Mouse (Mus musculus) CH12.LX (cell line): ENCODE measurements around the gene Kcnd3. TPM values are rescaled to one million over a fixed set of nuclear protein-coding genes. Genes with fewer than 3 reads are reported as not detected.

Experiments
- DNase-seq: peaks from one replicate; pipeline ENCODE4 v3.0.0-alpha.2; 2013; ENCODE audit errors: extremely low read depth
- H3K27ac ChIP-seq: 2 replicates; pipeline ENCODE4 v1.5.1; 2012; ENCODE audit warnings: low read depth, mild to moderate bottlenecking, control low read depth, moderate library complexity; ENCODE audit not compliant: insufficient read depth
- H3K27me3 ChIP-seq: replicated peaks from 2 replicates; pipeline ENCODE3; 2012; ENCODE audit warnings: inconsistent platforms
- H3K36me3 ChIP-seq, 2 experiments: replicated peaks in 1 of 2; 2 replicates each; pipeline versions ENCODE3 to v1.6.1; 2012; ENCODE audit warnings: inconsistent platforms in 1 of 2, low read length in 1 of 2, mild to moderate bottlenecking in 1 of 2, mixed read lengths in 1 of 2, moderate library complexity in 1 of 2; ENCODE audit not compliant: control insufficient read depth in 1 of 2, insufficient read depth in 1 of 2
- H3K4me1 ChIP-seq, 2 experiments: 2 replicates each; pipeline ENCODE4 v1.6.1; 2012; ENCODE audit warnings: inconsistent platforms in 1 of 2, moderate library complexity in 1 of 2; ENCODE audit not compliant: insufficient read depth in 2 of 2, control insufficient read depth in 1 of 2
- H3K4me2 ChIP-seq: 2 replicates; pipeline ENCODE4 v1.6.1; 2012; ENCODE audit warnings: low read depth, mild to moderate bottlenecking, control low read depth; ENCODE audit not compliant: poor library complexity, insufficient read depth, severe bottlenecking
- H3K4me3 ChIP-seq, 3 experiments: fragments of 150-350 bp in 1 of 3; sonication (generic) in 1 of 3; replicated peaks in 1 of 3; 2 replicates each; pipeline versions ENCODE3 to v1.5.1; 2011 to 2012; ENCODE audit warnings: low read depth in 2 of 3, low read length in 2 of 3, mild to moderate bottlenecking in 2 of 3, moderate library complexity in 2 of 3, control low read depth in 1 of 3, improper control_type of control experiment in 1 of 3, inconsistent platforms in 1 of 3, mixed read lengths in 1 of 3; ENCODE audit not compliant: poor library complexity in 1 of 3
- H3K79me2 ChIP-seq: replicated peaks from 2 replicates; pipeline ENCODE4 v1.6.1; 2012; ENCODE audit warnings: mild to moderate bottlenecking, moderate library complexity; ENCODE audit not compliant: control insufficient read depth, poor library complexity, insufficient read depth, severe bottlenecking; ENCODE audit errors: extremely low read depth
- H3K9ac ChIP-seq: 2 replicates; pipeline ENCODE4 v1.6.1; 2012; ENCODE audit warnings: low read depth, mild to moderate bottlenecking, control low read depth, moderate library complexity; ENCODE audit not compliant: insufficient read depth
- H3K9me3 ChIP-seq: replicated peaks from 2 replicates; pipeline ENCODE3; 2012; ENCODE audit warnings: low read length, inconsistent platforms, mixed read lengths
- BHLHE40 ChIP-seq: IDR thresholded peaks from 2 replicates; pipeline ENCODE4 v1.6.1; 2011; ENCODE audit warnings: mild to moderate bottlenecking, low read depth, low read length, improper control_type of control experiment
- CTCF ChIP-seq, 2 experiments: IDR thresholded peaks in 1 of 2; conservative IDR thresholded peaks in 1 of 2; 2 replicates each; pipeline ENCODE4 v1.5.1; 2011 to 2012; ENCODE audit warnings: low read depth in 2 of 2, low read length in 2 of 2, improper control_type of control experiment in 1 of 2, inconsistent platforms in 1 of 2, mild to moderate bottlenecking in 1 of 2, moderate library complexity in 1 of 2
- E2F4 ChIP-seq: IDR thresholded peaks from 2 replicates; pipeline ENCODE4 v1.6.1; 2011; ENCODE audit warnings: low read depth, low read length, improper control_type of control experiment; ENCODE audit not compliant: insufficient replicate concordance
- ELF1 ChIP-seq: IDR thresholded peaks from 2 replicates; pipeline ENCODE4 v1.6.1; 2014; ENCODE audit warnings: low read depth, mild to moderate bottlenecking, inconsistent platforms, low read length, improper control_type of control experiment
- HCFC1 ChIP-seq: IDR thresholded peaks from 2 replicates; pipeline ENCODE4 v1.6.1; 2012; ENCODE audit warnings: low read depth, mild to moderate bottlenecking, inconsistent platforms, low read length, improper control_type of control experiment
- KAT2A ChIP-seq: IDR thresholded peaks from 2 replicates; pipeline ENCODE4 v1.6.1; 2012; ENCODE audit warnings: low read length, improper control_type of control experiment, inconsistent platforms; ENCODE audit not compliant: insufficient replicate concordance
- MAFK ChIP-seq: IDR thresholded peaks from 2 replicates; pipeline ENCODE4 v1.6.1; 2011; ENCODE audit warnings: low read length, improper control_type of control experiment; ENCODE audit not compliant: insufficient replicate concordance
- MAX ChIP-seq: IDR thresholded peaks from 2 replicates; pipeline ENCODE4 v1.6.1; 2011; ENCODE audit warnings: low read length, improper control_type of control experiment
- MAZ ChIP-seq: IDR thresholded peaks from 2 replicates; pipeline ENCODE4 v1.6.1; 2012; ENCODE audit warnings: low read depth, mild to moderate bottlenecking, inconsistent platforms, low read length, improper control_type of control experiment, moderate library complexity
- MEF2A ChIP-seq: IDR thresholded peaks from 2 replicates; pipeline ENCODE4 v1.6.1; 2014; ENCODE audit warnings: low read depth, mild to moderate bottlenecking, inconsistent platforms, low read length, improper control_type of control experiment, borderline replicate concordance
- MXI1 ChIP-seq: IDR thresholded peaks from 2 replicates; pipeline ENCODE4 v1.6.1; 2011; ENCODE audit warnings: mild to moderate bottlenecking, low read depth, low read length, improper control_type of control experiment
- MYC ChIP-seq: IDR thresholded peaks from 2 replicates; pipeline ENCODE4 v1.6.1; 2011; ENCODE audit warnings: low read depth, mild to moderate bottlenecking, improper control_type of control experiment, low read length
- NRF1 ChIP-seq: IDR thresholded peaks from 2 replicates; pipeline ENCODE4 v1.6.1; 2014; ENCODE audit warnings: low read depth, mild to moderate bottlenecking, inconsistent platforms, low read length, improper control_type of control experiment, moderate library complexity
- PAX5 ChIP-seq: IDR thresholded peaks from 2 replicates; pipeline ENCODE4 v1.6.1; 2012; ENCODE audit warnings: low read length, inconsistent platforms, mixed read lengths
- RAD21 ChIP-seq: IDR thresholded peaks from 2 replicates; pipeline ENCODE4 v1.6.1; 2011; ENCODE audit warnings: low read depth, mild to moderate bottlenecking, low read length, improper control_type of control experiment, moderate library complexity
- TCF12 ChIP-seq: IDR thresholded peaks from 2 replicates; pipeline ENCODE4 v1.6.1; 2014; ENCODE audit warnings: low read depth, mild to moderate bottlenecking, inconsistent platforms, low read length, improper control_type of control experiment
- ZC3H11A ChIP-seq: IDR thresholded peaks from 2 replicates; pipeline ENCODE4 v1.6.1; 2012; ENCODE audit warnings: low read depth, mild to moderate bottlenecking, inconsistent platforms, low read length, improper control_type of control experiment
- ZKSCAN1 ChIP-seq: IDR thresholded peaks from 2 replicates; pipeline ENCODE4 v1.6.1; 2012; ENCODE audit warnings: low read depth, inconsistent platforms, low read length, improper control_type of control experiment, borderline replicate concordance
- ZMIZ1 ChIP-seq: IDR thresholded peaks from 2 replicates; pipeline ENCODE4 v1.6.1; 2012; ENCODE audit warnings: low read depth, mild to moderate bottlenecking, inconsistent platforms, low read length, improper control_type of control experiment
- dilution Hi-C: fragments of 300-500 bp; cut with MboI; formaldehyde crosslinking; loops from 2 replicates; pipeline ENCODE4 v1.14.3; 2020; ENCODE audit warnings: low sequenced_read_pairs; ENCODE audit not compliant: extremely low pct_unique_long_range_greater_than_20kb, extremely low pct_ligation_motif_present
- in situ Hi-C: fragments of 300-500 bp; cut with MboI; formaldehyde crosslinking; loops from 3 replicates; pipeline ENCODE4 v1.14.3; 2019; ENCODE audit warnings: low sequenced_read_pairs, low pct_ligation_motif_present, low pct_unique_long_range_greater_than_20kb, mixed read lengths
- polyA plus RNA-seq: library from polyadenylated mRNA; unstranded; fragments of >175 nt; gene quantifications from 2 replicates; pipeline ENCODE4 v1.2.1, GENCODE M21; 2012; ENCODE audit warnings: low read depth; ENCODE audit not compliant: insufficient read length
- total RNA-seq, 2 experiments: library from RNA; depleted of rRNA; stranded (reverse); fragments of 300-350 nt in 1 of 2; fragments of >200 nt in 1 of 2; gene quantifications; 2 replicates each; pipeline ENCODE4 v1.2.3; 2012 to 2014

Kcnd3 gene
- total and polyA plus RNA-seq, 3 experiments = not detected

- no peak for DNase-seq
- dilution Hi-C loops = no loop called here
- Histone ChIP-seq H3K27ac (no peak overlapping the region), H3K36me3 (no peaks in the 10 kb centered on the region), H3K9ac (no peak overlapping the region), H3K4me3 (no peak overlapping the region), H3K9me3 (no peaks in the 10 kb centered on the region), H3K27me3 (peaks cover 89% of the 10 kb centered on the region), H3K4me2 (no peak overlapping the region), H3K79me2 (no peaks in the 10 kb centered on the region), H3K4me1 (no peaks in the 10 kb centered on the region)
- in situ Hi-C loops = no loop called here
- TF ChIP-seq ELF1 = no peak
- no peak for TF ChIP-seq MYC
- TF ChIP-seq ZMIZ1 = no peak
- TF ChIP-seq TCF12 = no peak
- TF ChIP-seq BHLHE40 = no peak
- TF ChIP-seq MAFK = no peak
- TF ChIP-seq HCFC1 = no peak
- no peak for TF ChIP-seq MAZ
- TF ChIP-seq MEF2A = no peak
- TF ChIP-seq NRF1 = no peak
Observed at GRCm38 (mm10) chr3:105411776-105412175, 40.4 kb upstream of the Kcnd3 start.

- Histone ChIP-seq H3K9ac (no peak overlapping the region), H3K4me2 (no peak overlapping the region), H3K27me3 (peaks cover 88% of the 10 kb centered on the region), H3K9me3 (no peaks in the 10 kb centered on the region), H3K4me3 (no peak overlapping the region), H3K27ac (no peak overlapping the region), H3K4me1 (no peaks in the 10 kb centered on the region), H3K79me2 (no peaks in the 10 kb centered on the region), H3K36me3 (no peaks in the 10 kb centered on the region)
- dilution Hi-C loops = no loop called here
- in situ Hi-C loops = no loop called here
- no peak for DNase-seq
- TF ChIP-seq HCFC1 (no peak), KAT2A (no peak), MAX (no peak), MXI1 (no peak), MEF2A (no peak), TCF12 (no peak), ZC3H11A (no peak), MAZ (no peak), PAX5 (no peak), NRF1 (no peak), CTCF (conservative IDR thresholded peaks at IDR 0.05 in 1 of 2, IDR thresholded peaks at IDR 0.05 in 1 of 2; ENCODE audit: low read depth in 2 of 2, low read length in 2 of 2) (no peak), RAD21 (no peak), ZKSCAN1 (no peak), E2F4 (no peak)
Observed at GRCm38 (mm10) chr3:105412229-105412628, 39.9 kb upstream of the Kcnd3 start.
